In the genomic region with DNA sequence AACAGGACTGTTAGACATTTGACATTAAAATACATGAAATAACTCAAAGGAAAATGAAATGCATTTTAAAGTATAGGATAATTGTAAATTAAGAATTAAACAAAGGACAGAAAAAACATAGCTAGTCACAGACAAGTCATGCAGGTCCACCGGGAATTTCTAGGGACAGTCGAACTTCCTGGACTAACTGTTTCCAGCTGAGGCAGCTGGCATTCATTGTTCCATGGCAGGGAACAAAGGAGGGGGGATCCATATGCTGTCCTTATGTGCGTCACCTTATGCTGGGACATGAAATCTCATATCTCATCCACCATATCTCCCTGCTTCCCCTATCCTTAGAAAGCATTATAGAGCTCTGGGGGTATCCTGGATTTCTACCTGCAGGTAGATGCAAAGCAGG, we compare ENCODE assay signal across 33 mouse cellular contexts. TPM values are rescaled to one million over a fixed set of nuclear protein-coding genes. Genes with fewer than 3 reads are reported as not detected.
A peak's percentile ranks its signal among the peaks of the same experiment; 100 is the strongest.
DNase-seq lines count a peak whose midpoint lies in the region; ATAC-seq and TF ChIP-seq lines count a peak whose summit lies in the region.
"Had no signal": no experiment of that assay in that cellular context is flagged by ENCODE, and none has a peak within 500 bp of the region (broad histone marks: within the 10 kb centered on the region; RNA-seq: fewer than 3 reads in every experiment).

No protein-coding gene starts in this region.

- DNase-seq in midbrain, postnatal 0 days (ENCODE audit: low spot score): peak; percentile 2
- DNase-seq in embryo, embryonic 9.5 days (ENCODE audit: extremely low spot score): peak; percentile 25
- peak; percentile 18 for DNase-seq in hindlimb bud, embryonic 11.5 days (ENCODE audit: extremely low spot score, low read depth, low spot score)
- peak; percentile 7 for DNase-seq in retina, postnatal 1 day
- DNase-seq in layer of hippocampus, postnatal 14 days (ENCODE audit: low spot score in 2 of 2): no peak
- no peak for DNase-seq in frontal cortex, postnatal 14 days (ENCODE audit: low spot score in 2 of 2)
- DNase-seq: adrenal gland, adult 8-10 months; cerebellum, adult 2 months; cerebellum, postnatal 25 days; gastrocnemius, postnatal 10 days; kidney, postnatal 25 days; layer of hippocampus, postnatal 36 days; right cerebral cortex, postnatal 14 days had no signal

- H3K27ac ChIP-seq in midbrain, postnatal 0 days (ENCODE audit: low read depth, low read length): no peak overlapping the region
- H3K27ac ChIP-seq in midbrain, embryonic 15.5 days: no peak overlapping the region
- H3K27ac ChIP-seq: embryonic facial prominence, embryonic 12.5 days; forebrain, embryonic 12.5 days; hindbrain, embryonic 14.5 days; layer of hippocampus, adult 2 months; limb, embryonic 15.5 days; liver, embryonic 15.5 days; lung, embryonic 15.5 days; macrophage; midbrain, embryonic 12.5 days had no signal

- no peak overlapping the region for H3K4me3 ChIP-seq in midbrain, postnatal 0 days (ENCODE audit: low read depth, low read length)
- H3K4me3 ChIP-seq in midbrain, embryonic 15.5 days: no peak overlapping the region
- H3K4me3 ChIP-seq: embryonic facial prominence, embryonic 12.5 days; erythroblast, embryonic 14.5 days; forebrain, embryonic 12.5 days; layer of hippocampus, adult 2 months; limb, embryonic 15.5 days; liver, embryonic 15.5 days; lung, embryonic 15.5 days; midbrain, embryonic 12.5 days; myocyte had no signal

- H3K9me3 ChIP-seq in midbrain, postnatal 0 days (ENCODE audit: low read length): no peaks in the 10 kb centered on the region
- no peaks in the 10 kb centered on the region for H3K9me3 ChIP-seq in midbrain, embryonic 15.5 days
- H3K9me3 ChIP-seq: embryonic facial prominence, embryonic 12.5 days; forebrain, embryonic 12.5 days; limb, embryonic 15.5 days; liver, embryonic 15.5 days; lung, embryonic 15.5 days; midbrain, embryonic 12.5 days had no signal

- WGBS in midbrain, postnatal 0 days: 57% methylated on average over 3 of the region's 3 CpGs
- WGBS in midbrain, embryonic 15.5 days: 48% methylated on average over 3 of the region's 3 CpGs

- no peaks in the 10 kb centered on the region for H3K36me3 ChIP-seq in midbrain, postnatal 0 days (ENCODE audit: insufficient read depth, low read length)
- H3K36me3 ChIP-seq in midbrain, embryonic 15.5 days (replicated peaks): no peaks in the 10 kb centered on the region
- H3K36me3 ChIP-seq: embryonic facial prominence, embryonic 12.5 days; forebrain, embryonic 12.5 days; limb, embryonic 15.5 days; liver, embryonic 15.5 days; lung, embryonic 15.5 days; midbrain, embryonic 12.5 days had no signal

- no peak for ATAC-seq in midbrain, postnatal 0 days (ENCODE audit: low FRiP score)
- no peak for ATAC-seq in midbrain, embryonic 15.5 days (replicated peaks)
- ATAC-seq: activated CD4-positive, CD25-positive, alpha-beta regulatory T cell, adult 4 months; intestine, embryonic 16.5 days had no signal

- H3K9ac ChIP-seq in midbrain, postnatal 0 days (replicated peaks; ENCODE audit: low read length, poor library complexity, severe bottlenecking): no peak overlapping the region
- no peak overlapping the region for H3K9ac ChIP-seq in midbrain, embryonic 15.5 days
- H3K9ac ChIP-seq: embryonic facial prominence, embryonic 12.5 days; forebrain, embryonic 12.5 days; hindbrain, embryonic 14.5 days; limb, embryonic 15.5 days; liver, embryonic 15.5 days; lung, embryonic 15.5 days; midbrain, embryonic 12.5 days had no signal

- TF ChIP-seq CTCF in midbrain, postnatal 0 days (IDR thresholded peaks at IDR 0.05): no peak

- no peak overlapping the region for H3K4me2 ChIP-seq in midbrain, postnatal 0 days (ENCODE audit: low read depth, low read length, poor library complexity, severe bottlenecking)
- no peak overlapping the region for H3K4me2 ChIP-seq in midbrain, embryonic 15.5 days
- H3K4me2 ChIP-seq: embryonic facial prominence, embryonic 12.5 days; forebrain, embryonic 12.5 days; heart, embryonic 11.5 days; hindbrain, embryonic 14.5 days; limb, embryonic 15.5 days; liver, embryonic 15.5 days; lung, embryonic 15.5 days; midbrain, embryonic 12.5 days had no signal

- H3K4me1 ChIP-seq in midbrain, postnatal 0 days (ENCODE audit: insufficient read depth, low read length): no peaks in the 10 kb centered on the region
- no peaks in the 10 kb centered on the region for H3K4me1 ChIP-seq in midbrain, embryonic 15.5 days
- H3K4me1 ChIP-seq: forebrain, embryonic 12.5 days; limb, embryonic 15.5 days; liver, embryonic 15.5 days; lung, embryonic 15.5 days; midbrain, embryonic 12.5 days had no signal

- H3K27me3 ChIP-seq in midbrain, postnatal 0 days (ENCODE audit: insufficient read depth, low read length): no peaks in the 10 kb centered on the region; the same call in 1 of the 2 replicates
- no peaks in the 10 kb centered on the region for H3K27me3 ChIP-seq in midbrain, embryonic 15.5 days (replicated peaks)
- H3K27me3 ChIP-seq: embryonic facial prominence, embryonic 12.5 days; forebrain, embryonic 12.5 days; limb, embryonic 15.5 days; liver, embryonic 15.5 days; lung, embryonic 15.5 days; midbrain, embryonic 12.5 days had no signal

RNA-seq across cellular contexts. Expression of gene Dkk1, which starts 59.7 kb away (rescaled TPM):
- total RNA-seq in midbrain, postnatal 0 days (2014; rRNA removed): 0.33 and 1.3 TPM in 2 replicates
- 0.49 and 0.59 TPM in 2 replicates for polyA plus RNA-seq in midbrain, postnatal 0 days (2015; fragmentation: Nextera tagmentation; extraction: Ambion mirVana)
- polyA plus RNA-seq in midbrain, embryonic 15.5 days (2015; fragmentation: Nextera tagmentation; extraction: Ambion mirVana): 2.0 and 2.5 TPM in 2 replicates
- not detected for total RNA-seq in layer of hippocampus, postnatal 14 days (2021)
- total RNA-seq: adrenal gland, adult 8-10 months; granulocyte monocyte progenitor cell, adult 5-6 weeks; layer of hippocampus, adult 2 months; layer of hippocampus, postnatal 36 days; MEL had no signal
- polyA plus RNA-seq: activated CD4-positive, CD25-positive, alpha-beta regulatory T cell, adult 4 months; C2C12; erythroblast, embryonic 14.5 days; heart, postnatal 0 days; macrophage; myocyte; urinary bladder, adult 2 months had no signal

Comparison
In these comparisons a context has a peak if more than half of its experiments do, and no peak if none do; other contexts are left out.
1. DNase-seq: peak in midbrain, postnatal 0 days (single experiment), embryo, embryonic 9.5 days (single experiment), hindlimb bud, embryonic 11.5 days (single experiment) and retina, postnatal 1 day (single experiment); none in layer of hippocampus, postnatal 14 days (0 of 2) and frontal cortex, postnatal 14 days (0 of 2).